Mouse (Mus musculus): Measurements from ENCODE around the gene Knl1. TPM values are rescaled to one million over a fixed set of nuclear protein-coding genes. Genes with fewer than 3 reads are reported as not detected.
"Not testable (repeated sequence)": the region's sequence is repeated elsewhere in the genome, so short reads cannot be mapped to it uniquely, and the experiment has no call there.

Knl1 gene
- polyA plus RNA-seq, 1 experiment from 2014 or later, result 58.1 TPM

DNA sequence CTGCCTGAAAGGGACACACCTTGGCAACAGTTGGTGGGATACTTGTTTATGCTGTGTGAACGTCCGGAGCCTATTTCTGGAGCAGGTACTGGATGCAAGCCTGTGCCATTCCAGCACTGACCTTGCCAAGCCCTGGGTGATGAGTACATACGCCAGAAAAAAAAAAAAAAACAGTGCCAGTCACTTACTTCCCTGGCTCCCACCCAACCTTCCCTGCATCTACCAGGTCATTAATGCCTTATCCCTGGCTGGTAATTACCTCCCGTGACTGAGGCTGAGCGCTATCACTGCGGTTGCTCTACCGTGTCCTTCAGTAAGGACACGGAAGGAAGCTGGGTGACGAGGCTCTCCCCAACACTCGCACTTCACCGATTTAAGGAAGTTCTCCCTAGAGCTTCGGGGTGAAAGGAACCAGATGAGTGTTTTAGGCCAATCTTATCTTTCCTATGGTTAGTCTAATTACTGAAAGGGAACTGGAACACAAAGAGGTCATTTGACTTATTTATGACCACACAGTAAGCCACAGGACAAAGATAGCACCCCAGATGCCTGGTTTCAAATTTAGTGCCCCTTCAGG lies 31.2 kb upstream of the Knl1 start:
- Histone ChIP-seq H3K27me3 (ENCODE audit: insufficient read depth, low read length) (no peaks in the 10 kb centered on the region), H3K4me3 (ENCODE audit: low read depth, low read length) (no peak overlapping the region), H3K27ac (ENCODE audit: low read depth) (no peak overlapping the region), H3K36me3 (ENCODE audit: insufficient read depth) (peaks cover 16% of the 10 kb centered on the region; the same call in 1 of the 2 replicates), H3K4me2 (no peak overlapping the region), H3K9ac (no peak overlapping the region), H3K4me1 (ENCODE audit: insufficient read depth) (peaks cover 5% of the 10 kb centered on the region; the same call in 1 of the 2 replicates), H3K9me3 (ENCODE audit: low read depth, low read length) (no peaks in the 10 kb centered on the region)
- TF ChIP-seq CTCF (IDR thresholded peaks at IDR 0.05; ENCODE audit: low read depth), result no peak
- no peak for DNase-seq
- WGBS, result 74% methylated on average over 12 of the region's 12 CpGs
- no peak for ATAC-seq (ENCODE audit: insufficient read depth)

DNA sequence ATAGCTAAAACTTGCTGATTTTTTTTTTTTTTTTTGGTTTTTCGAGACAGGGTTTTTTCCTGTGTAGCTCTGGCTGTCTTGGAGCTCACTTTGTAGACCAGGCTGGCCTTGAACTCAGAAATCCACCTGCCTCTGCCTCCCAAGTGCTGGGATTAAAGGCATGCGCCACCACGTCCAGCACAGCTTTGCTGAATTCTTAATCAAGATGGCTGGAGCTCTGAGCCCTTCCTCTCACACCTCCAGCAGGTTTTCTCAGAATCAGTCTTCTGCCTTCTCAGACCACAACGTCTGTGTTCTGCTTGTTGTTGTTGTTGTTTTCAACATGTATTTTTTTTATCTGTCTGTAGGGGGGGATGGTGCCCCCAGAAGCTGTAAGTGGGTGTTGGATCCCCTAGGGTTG lies 30.6 kb upstream of the Knl1 start:
- not testable (repeated sequence) for DNase-seq; ATAC-seq (ENCODE audit: insufficient read depth); H3K4me3 ChIP-seq (ENCODE audit: low read depth, low read length); H3K27me3 ChIP-seq (ENCODE audit: insufficient read depth, low read length); H3K4me1 ChIP-seq (ENCODE audit: insufficient read depth); H3K27ac ChIP-seq (ENCODE audit: low read depth); H3K4me2 ChIP-seq; H3K9ac ChIP-seq; H3K9me3 ChIP-seq (ENCODE audit: low read depth, low read length)
- whole genome bisulfite sequencing, result 62% methylated on average over 4 of the region's 4 CpGs
- H3K36me3 ChIP-seq (ENCODE audit: insufficient read depth), result peaks cover 22% of the 10 kb centered on the region

DNA sequence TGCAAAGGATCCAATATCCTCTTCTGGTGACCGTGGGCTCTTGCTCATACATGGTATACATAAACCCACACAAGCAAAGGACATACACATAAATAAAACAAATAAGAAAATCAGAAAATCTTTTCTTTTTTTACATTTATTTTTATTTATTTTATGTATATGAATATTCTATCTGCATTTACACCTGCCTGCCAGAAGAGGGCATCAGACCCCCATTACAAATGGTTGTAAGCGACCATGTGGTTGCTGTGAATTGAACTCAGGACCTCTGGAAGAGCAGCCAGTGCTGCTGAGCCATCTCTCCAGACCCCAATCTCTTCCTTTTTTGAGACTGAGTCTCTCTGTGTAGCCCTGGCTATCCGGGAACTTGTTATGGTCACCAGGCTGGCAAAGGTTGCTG lies 29.3 kb upstream of the Knl1 start:
- Histone ChIP-seq H3K27ac (ENCODE audit: low read depth) (no peak overlapping the region), H3K4me3 (ENCODE audit: low read depth, low read length) (no peak overlapping the region), H3K27me3 (ENCODE audit: insufficient read depth, low read length) (no peaks in the 10 kb centered on the region), H3K4me1 (ENCODE audit: insufficient read depth) (peaks cover 5% of the 10 kb centered on the region; the same call in 1 of the 2 replicates), H3K9ac (no peak overlapping the region), H3K4me2 (no peak overlapping the region), H3K9me3 (ENCODE audit: low read depth, low read length) (no peaks in the 10 kb centered on the region), H3K36me3 (ENCODE audit: insufficient read depth) (peaks cover 29% of the 10 kb centered on the region)
- TF ChIP-seq CTCF (IDR thresholded peaks at IDR 0.05; ENCODE audit: low read depth), result peak; percentile 37
- DNase-seq, result no peak
- no peak for ATAC-seq (ENCODE audit: insufficient read depth)
- WGBS, result 94% methylated on average over 3 of the region's 3 CpGs

DNA sequence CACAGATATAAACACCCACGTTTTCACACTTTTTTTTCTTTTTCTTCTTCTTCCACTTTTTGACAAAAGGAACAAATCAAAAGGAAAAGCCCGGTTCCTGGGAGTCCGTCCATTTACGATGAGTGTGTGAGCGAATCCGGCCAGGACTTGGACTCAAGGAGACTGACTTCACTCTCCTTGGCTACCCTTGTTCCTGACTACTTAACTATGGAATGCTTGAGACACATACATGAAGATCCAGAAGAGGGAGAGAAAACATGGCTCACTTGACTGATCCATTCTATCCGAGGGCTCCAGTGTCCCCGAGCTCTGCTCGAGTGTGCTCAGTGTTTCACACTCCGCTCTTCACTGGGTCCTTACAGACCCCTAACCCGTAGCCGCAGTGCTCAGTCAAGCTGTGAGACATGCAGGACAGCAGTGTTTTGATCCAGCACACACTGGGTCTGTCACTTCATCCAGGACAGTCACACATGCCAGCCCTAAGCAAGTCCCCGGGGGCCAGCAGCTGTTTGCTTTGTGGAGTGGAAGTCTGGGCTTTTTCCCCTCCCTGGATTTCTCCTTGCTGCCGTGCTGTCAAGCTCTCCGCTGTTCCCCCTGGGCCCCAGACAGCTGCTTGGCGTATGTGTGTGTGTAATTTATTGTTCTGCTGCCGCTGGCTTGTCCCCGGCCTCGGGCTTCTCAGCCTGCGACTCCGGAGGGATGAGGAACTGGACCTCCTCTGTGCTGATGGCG lies 28.4 kb upstream of the Knl1 start:
- ATAC-seq (ENCODE audit: insufficient read depth) (peak; percentile 91), DNase-seq (peak; percentile 85)
- H3K4me3 ChIP-seq (ENCODE audit: low read depth, low read length), result no peak overlapping the region
- no peaks in the 10 kb centered on the region for H3K27me3 ChIP-seq (ENCODE audit: insufficient read depth, low read length)
- no peak for TF ChIP-seq CTCF (IDR thresholded peaks at IDR 0.05; ENCODE audit: low read depth)
- WGBS, result 32% methylated on average over 22 of the region's 22 CpGs
- peak overlapping the region; percentile 45 for H3K4me2 ChIP-seq
- no peaks in the 10 kb centered on the region for H3K9me3 ChIP-seq (ENCODE audit: low read depth, low read length)
- peak overlapping the region; percentile 81 for H3K27ac ChIP-seq (ENCODE audit: low read depth)
- peaks cover 5% of the 10 kb centered on the region; the same call in 1 of the 2 replicates for H3K4me1 ChIP-seq (ENCODE audit: insufficient read depth)
- peaks cover 29% of the 10 kb centered on the region for H3K36me3 ChIP-seq (ENCODE audit: insufficient read depth)
- H3K9ac ChIP-seq, result no peak overlapping the region

DNA sequence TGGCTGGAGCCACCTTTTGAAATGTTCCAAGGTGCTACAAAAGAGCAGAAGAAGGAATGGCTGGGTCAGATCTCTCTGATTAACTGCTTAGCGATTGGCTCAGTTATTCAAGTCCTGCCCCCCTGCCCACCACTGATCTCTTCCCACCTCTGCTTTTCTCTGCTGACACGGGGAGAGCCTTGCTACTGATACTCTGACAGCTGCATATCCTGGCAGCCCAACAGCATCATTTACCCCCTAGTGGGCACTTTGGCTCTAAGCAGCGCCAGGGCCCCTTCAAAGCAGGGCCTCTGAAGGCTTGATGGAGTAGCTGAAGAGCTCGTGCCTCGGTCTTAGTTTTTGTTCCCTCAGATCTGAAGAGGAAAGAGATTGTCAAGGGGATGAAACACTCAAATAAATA lies 27.8 kb upstream of the Knl1 start:
- no peak overlapping the region for H3K9ac ChIP-seq
- H3K4me1 ChIP-seq (ENCODE audit: insufficient read depth), result peaks cover 5% of the 10 kb centered on the region; the same call in 1 of the 2 replicates
- peak overlapping the region; percentile 81; the same call in 1 of the 2 replicates for H3K27ac ChIP-seq (ENCODE audit: low read depth)
- peak; percentile 67 for DNase-seq
- peak; percentile 61 for TF ChIP-seq CTCF (IDR thresholded peaks at IDR 0.05; ENCODE audit: low read depth)
- no peaks in the 10 kb centered on the region for H3K9me3 ChIP-seq (ENCODE audit: low read depth, low read length)
- WGBS, result 11% methylated on average over 5 of the region's 5 CpGs
- peak overlapping the region; percentile 45 for H3K4me2 ChIP-seq
- no peak overlapping the region for H3K4me3 ChIP-seq (ENCODE audit: low read depth, low read length)
- ATAC-seq (ENCODE audit: insufficient read depth), result peak; percentile 69
- H3K27me3 ChIP-seq (ENCODE audit: insufficient read depth, low read length), result no peaks in the 10 kb centered on the region
- peaks cover 29% of the 10 kb centered on the region for H3K36me3 ChIP-seq (ENCODE audit: insufficient read depth)

DNA sequence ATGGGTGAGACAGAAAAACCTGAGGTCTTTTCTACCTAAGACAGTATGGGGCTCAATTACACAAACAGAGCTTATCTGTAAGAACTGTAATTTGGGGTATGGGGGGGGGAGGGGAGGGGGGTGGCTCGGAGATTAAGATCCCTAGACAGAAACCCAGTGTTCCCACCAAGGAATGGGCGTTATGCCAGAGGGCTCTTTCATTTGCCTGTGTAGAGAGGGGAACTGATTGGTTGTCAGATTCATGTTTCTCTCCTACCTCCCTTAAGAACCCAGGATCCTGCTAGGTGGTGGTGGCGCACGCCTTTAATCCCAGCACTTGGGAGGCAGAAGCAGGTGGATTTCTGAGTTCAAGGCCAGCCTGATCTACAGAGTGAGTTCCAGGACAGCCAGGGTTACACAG lies 27.4 kb upstream of the Knl1 start:
- Histone ChIP-seq H3K27me3 (ENCODE audit: insufficient read depth, low read length) (no peaks in the 10 kb centered on the region), H3K4me2 (no peak overlapping the region; the same call in 1 of the 2 replicates), H3K4me3 (ENCODE audit: low read depth, low read length) (no peak overlapping the region), H3K4me1 (ENCODE audit: insufficient read depth) (peaks cover 5% of the 10 kb centered on the region; the same call in 1 of the 2 replicates), H3K9me3 (ENCODE audit: low read depth, low read length) (no peaks in the 10 kb centered on the region), H3K9ac (no peak overlapping the region), H3K27ac (ENCODE audit: low read depth) (peak overlapping the region; percentile 81; the same call in 1 of the 2 replicates), H3K36me3 (ENCODE audit: insufficient read depth) (peaks cover 29% of the 10 kb centered on the region)
- 45% methylated on average over 4 of the region's 4 CpGs for WGBS
- DNase-seq, result peak; percentile 42
- TF ChIP-seq CTCF (IDR thresholded peaks at IDR 0.05; ENCODE audit: low read depth), result no peak
- no peak for ATAC-seq (ENCODE audit: insufficient read depth)

DNA sequence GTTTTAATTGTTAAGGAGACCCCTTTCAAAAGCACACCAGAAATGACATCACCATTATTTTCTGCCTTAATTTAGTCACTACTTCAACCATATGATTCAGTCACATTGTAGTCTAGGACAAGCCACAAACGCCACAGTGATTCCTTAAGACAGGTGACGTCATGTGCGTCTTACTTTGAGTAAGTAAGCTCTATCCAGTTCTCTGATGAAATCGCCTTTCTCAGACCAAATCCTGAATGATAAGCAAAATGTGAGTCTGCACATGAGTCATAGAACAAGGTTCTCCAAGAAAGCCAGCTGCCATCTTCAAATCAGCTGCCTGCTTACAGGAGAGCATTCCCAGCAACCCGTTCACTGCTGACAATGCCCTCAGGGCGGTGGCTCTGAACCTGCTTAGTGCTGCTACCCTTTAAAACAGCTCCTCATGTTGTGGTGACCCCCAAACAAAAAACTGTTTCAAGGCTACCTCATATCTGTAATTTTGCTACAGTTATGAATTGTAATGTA lies 23.7 kb upstream of the Knl1 start:
- H3K36me3 ChIP-seq (ENCODE audit: insufficient read depth), result peaks cover 32% of the 10 kb centered on the region
- WGBS, result 95% methylated on average over 6 of the region's 6 CpGs
- TF ChIP-seq CTCF (IDR thresholded peaks at IDR 0.05; ENCODE audit: low read depth), result no peak

More for the DNA sequence above, 23.7 kb upstream of the Knl1 start:
- no peaks in the 10 kb centered on the region for H3K27me3 ChIP-seq (ENCODE audit: insufficient read depth, low read length)
- H3K9me3 ChIP-seq (ENCODE audit: low read depth, low read length), result no peaks in the 10 kb centered on the region
- H3K4me3 ChIP-seq (ENCODE audit: low read depth, low read length), result no peak overlapping the region
- ATAC-seq (ENCODE audit: insufficient read depth) (no peak), DNase-seq (no peak)
- H3K9ac ChIP-seq, result no peak overlapping the region
- H3K27ac ChIP-seq (ENCODE audit: low read depth), result no peak overlapping the region
- no peak overlapping the region for H3K4me2 ChIP-seq
- peaks cover 5% of the 10 kb centered on the region; the same call in 1 of the 2 replicates for H3K4me1 ChIP-seq (ENCODE audit: insufficient read depth)
